Mouse (Mus musculus): Measurements from ENCODE around the gene Olfr1440. TPM values are rescaled to one million over a fixed set of nuclear protein-coding genes. Genes with fewer than 3 reads are reported as not detected.

The Olfr1440 gene
- total RNA-seq (2021) = not detected
- long read RNA-seq, experiment 1 = 0 reads
- long read RNA-seq, experiment 2 = 0 reads

DNA sequence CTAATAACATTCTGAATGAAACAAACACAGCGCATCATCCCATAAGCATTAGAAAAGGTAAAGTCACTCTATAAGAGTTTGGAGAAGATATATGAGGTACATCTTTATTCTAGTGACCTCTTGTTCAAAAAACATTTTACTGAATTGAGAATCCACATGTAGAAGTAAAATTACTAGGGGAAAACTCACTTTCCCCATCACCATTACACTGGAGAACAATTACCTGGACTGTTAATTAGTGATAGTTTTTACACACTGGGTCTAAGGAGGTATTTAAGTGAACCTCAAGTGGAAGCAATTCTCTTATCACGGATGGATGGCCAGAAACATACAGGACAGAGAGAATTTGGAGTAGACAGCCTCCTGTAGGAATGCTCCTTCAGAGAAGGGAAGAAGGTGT, at the start of gene Olfr1440:
Gene Olfr1440 (plus strand): TSS at position 301 of the 400 bp plus-strand sequence.
- no peak for DNase-seq

- no peak for DNase-seq
Measured at GRCm38 (mm10) chr19:12373004-12373403, 14.1 kb upstream of the Olfr1440 start.

DNA sequence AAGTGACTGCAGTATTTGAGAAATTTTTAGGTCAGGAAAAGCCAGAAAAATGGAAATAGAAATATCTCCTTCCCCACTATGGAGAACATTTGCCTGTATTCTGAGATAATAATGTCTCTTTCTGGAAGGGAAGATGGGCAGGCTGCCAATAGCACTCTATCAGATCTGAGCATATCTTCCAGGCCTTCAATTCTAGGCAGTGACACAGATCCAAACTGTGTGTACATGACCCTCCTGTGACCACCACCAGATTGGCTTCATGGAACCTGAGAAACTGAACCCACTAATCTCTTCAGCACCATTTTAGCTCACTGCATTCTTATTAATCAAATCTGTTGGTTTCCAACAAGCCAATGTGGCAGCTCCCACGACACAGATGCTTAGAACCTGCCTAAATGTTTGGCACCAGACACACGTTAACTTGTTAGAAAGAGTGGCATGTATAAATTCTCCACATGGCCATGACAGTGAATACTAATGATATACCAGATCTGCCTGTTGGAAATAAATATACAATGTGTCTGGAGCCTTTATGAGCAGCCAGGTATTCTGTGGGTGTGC, 12.5 kb upstream of the Olfr1440 start:
- no peak for DNase-seq

- no peak for DNase-seq
Measured at GRCm38 (mm10) chr19:12413737-12414136, 26.7 kb downstream of the Olfr1440 start.

GRCm38 (mm10) chr19:12417361-12417760, 30.3 kb downstream of the Olfr1440 start, which contains the start of gene Olfr1441:
Olfr1441 (plus strand) TSS chr19:12417433.
- DNase-seq = no peak

GRCm38 (mm10) chr19:12418312-12418711, 31.2 kb downstream of the Olfr1440 start:
- DNase-seq = no peak

DNA sequence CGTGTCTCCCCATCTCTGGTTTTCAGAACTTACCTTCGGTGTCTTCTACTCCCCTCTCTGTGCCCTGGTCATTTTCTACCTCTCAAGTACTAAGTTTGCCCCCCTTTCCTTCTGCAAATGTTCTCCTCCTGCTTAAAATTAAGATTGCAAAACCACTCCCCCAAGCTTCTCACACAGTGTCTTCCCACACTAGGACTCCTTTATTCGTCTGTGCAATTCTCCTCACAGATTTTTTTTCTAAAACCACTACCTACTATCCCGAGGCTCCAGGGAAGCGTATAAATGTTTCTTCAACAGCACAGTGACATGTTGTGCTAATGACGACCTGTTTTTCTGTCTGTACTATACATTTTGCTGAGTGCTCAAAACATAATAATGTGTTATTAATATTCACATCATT, 33.5 kb downstream of the Olfr1440 start:
- no peak for DNase-seq

GRCm38 (mm10) chr19:12421680-12422079, 34.6 kb downstream of the Olfr1440 start:
- no peak for DNase-seq

DNA sequence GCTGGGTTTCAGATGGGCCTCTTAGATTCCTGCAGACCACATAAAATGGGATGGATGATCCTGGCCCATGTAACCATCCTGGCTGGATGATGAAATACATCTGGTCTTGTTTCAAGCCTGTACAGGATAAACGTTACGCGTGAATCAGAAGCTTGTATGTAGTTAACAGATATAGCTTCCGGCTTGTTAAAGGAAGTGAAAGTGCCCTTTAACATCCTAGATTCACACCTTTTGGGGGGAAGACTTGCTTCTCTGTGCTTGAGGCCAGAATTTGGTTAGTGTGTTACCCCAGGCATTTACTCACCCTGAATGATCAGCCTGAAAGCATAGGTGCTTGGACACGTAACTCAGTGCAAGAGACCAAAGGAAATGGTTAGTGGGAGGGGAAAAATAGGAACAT, 40.0 kb downstream of the Olfr1440 start:
- DNase-seq = no peak

DNA sequence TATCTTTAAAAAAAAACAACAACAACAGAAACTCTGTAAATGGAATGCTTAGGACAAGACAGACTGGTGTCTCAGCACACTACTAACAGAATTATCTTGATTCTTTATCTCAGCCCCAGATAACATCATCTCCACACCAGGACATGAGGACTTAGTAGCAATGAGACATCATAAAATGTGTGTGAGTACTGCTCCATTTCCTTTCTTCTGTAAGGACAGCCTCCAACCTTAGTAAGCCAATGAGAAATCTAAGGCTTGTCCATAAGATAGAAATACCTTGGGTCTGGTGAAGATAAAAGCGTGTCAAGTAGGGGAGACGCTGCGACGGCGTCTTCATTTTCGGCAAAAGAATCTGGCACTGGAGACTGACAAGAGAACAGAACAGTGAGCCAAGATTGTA, 40.5 kb downstream of the Olfr1440 start, which contains the start of gene Pfpl:
Gene Pfpl (plus strand): TSS at position 301 of the 400 bp plus-strand sequence.
- no peak for DNase-seq

GRCm38 (mm10) chr19:12433033-12433432, 46.0 kb downstream of the Olfr1440 start:
- peak; percentile 47 to 68 for DNase-seq

GRCm38 (mm10) chr19:12435011-12435416, 47.9 kb downstream of the Olfr1440 start:
- peak in 1 of 2 experiments; percentile 31 for DNase-seq

- DNase-seq = peak; percentile 12 to 57
Measured at GRCm38 (mm10) chr19:12435750-12436524, 48.9 kb downstream of the Olfr1440 start.

GRCm38 (mm10) chr19:12439581-12439980, 52.5 kb downstream of the Olfr1440 start:
- no peak for DNase-seq

- peak; percentile 45 to 51 for DNase-seq
Measured at GRCm38 (mm10) chr19:12440103-12440725, 53.1 kb downstream of the Olfr1440 start.

DNA sequence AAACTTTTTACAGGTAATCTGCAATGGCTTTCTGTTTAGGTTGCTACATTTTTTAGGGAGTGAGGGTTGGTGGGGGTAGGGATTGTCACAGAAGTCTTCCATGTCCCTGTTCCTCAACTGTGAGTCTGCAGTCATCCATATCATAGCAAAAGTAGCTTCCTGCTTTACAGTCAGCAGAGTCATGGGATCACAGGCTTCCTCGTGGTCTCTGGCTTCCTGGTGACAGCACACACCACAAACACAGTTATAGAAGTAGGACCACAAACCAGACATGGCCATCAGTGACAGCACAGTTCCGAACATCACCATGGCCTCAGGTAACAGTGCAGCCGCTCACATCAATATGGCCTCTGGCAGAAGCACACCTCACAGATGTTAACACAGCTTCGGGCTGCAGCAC, 55.5 kb downstream of the Olfr1440 start:
- DNase-seq = peak; percentile 19 to 40

GRCm38 (mm10) chr19:12445014-12445413, 57.9 kb downstream of the Olfr1440 start:
- DNase-seq = peak; percentile 31 to 64

Other genes starting within 250 kb of the Olfr1440 start
- gene Olfr1555-ps1, start 217.2 kb upstream of the Olfr1440 start, total RNA-seq (2021) = not detected
- gene Olfr1431, start 186.6 kb upstream of the Olfr1440 start, total RNA-seq (2021) = not detected
- gene Olfr1432, start 154.7 kb upstream of the Olfr1440 start, total RNA-seq (2021) = not detected
- not detected for gene Olfr262, start 145.6 kb upstream of the Olfr1440 start, total RNA-seq (2021)
- gene Olfr235, start 126.2 kb upstream of the Olfr1440 start, total RNA-seq (2021) = not detected
- gene Olfr1434, start 107.4 kb upstream of the Olfr1440 start, total RNA-seq (2021) = not detected
- gene Olfr1436, start 88.1 kb upstream of the Olfr1440 start, total RNA-seq (2021) = not detected
- gene Olfr1437, start 62.2 kb upstream of the Olfr1440 start, total RNA-seq (2021) = not detected
- not detected for gene Olfr1438-ps1, start 51.4 kb upstream of the Olfr1440 start, total RNA-seq (2021)
- gene Olfr1441, start 30.2 kb downstream of the Olfr1440 start, total RNA-seq (2021) = not detected
- gene Pfpl, start 40.6 kb downstream of the Olfr1440 start, total RNA-seq (2021) = not detected
- gene Mpeg1, start 73.5 kb downstream of the Olfr1440 start, total RNA-seq (2021) = 1 to 10 TPM; 7.6 to 9.6 TPM
- gene Dtx4, start 114.2 kb downstream of the Olfr1440 start, total RNA-seq (2021) = 1 to 10 TPM; 4.8 to 6.1 TPM
- 1 to 10 TPM; 4.9 to 5.6 TPM for gene Fam111a, start 158.5 kb downstream of the Olfr1440 start, total RNA-seq (2021)
- not detected for gene Gm4952, start 212.7 kb downstream of the Olfr1440 start, total RNA-seq (2021)
- not detected for gene Glyat, start 246.0 kb downstream of the Olfr1440 start, total RNA-seq (2021)